Mouse (Mus musculus) MN1 (cell line): ENCODE results near the gene Mrpl42.
A peak's percentile ranks its signal among the peaks of the same experiment; 100 is the strongest.

Experiments used
- DNase-seq: peaks from one replicate; pipeline ENCODE4 v3.0.0-alpha.2; 2016; ENCODE audit warnings: low spot score

Mrpl42 gene

GRCm38 (mm10) chr10:95458050-95458806, 43.5 kb downstream of the Mrpl42 start:
- no peak for DNase-seq

GRCm38 (mm10) chr10:95457367-95458049, 44.2 kb downstream of the Mrpl42 start:
- DNase-seq: peak; percentile 48

GRCm38 (mm10) chr10:95456103-95456502, 45.6 kb downstream of the Mrpl42 start:
- no peak for DNase-seq

- no peak for DNase-seq
These were observed 48.5 kb downstream of the Mrpl42 start for GRCm38 (mm10) chr10:95453282-95453681.

GRCm38 (mm10) chr10:95449033-95449432, 52.7 kb downstream of the Mrpl42 start:
- DNase-seq: no peak

GRCm38 (mm10) chr10:95447954-95448353, 53.8 kb downstream of the Mrpl42 start:
- no peak for DNase-seq

GRCm38 (mm10) chr10:95445104-95446056, 56.4 kb downstream of the Mrpl42 start:
- DNase-seq: peak; percentile 40

- no peak for DNase-seq
These were observed 59.4 kb downstream of the Mrpl42 start for GRCm38 (mm10) chr10:95442334-95442733.

GRCm38 (mm10) chr10:95440566-95440965, 61.2 kb downstream of the Mrpl42 start:
- no peak for DNase-seq

GRCm38 (mm10) chr10:95439718-95440339, 61.9 kb downstream of the Mrpl42 start:
- DNase-seq: no peak

- no peak for DNase-seq
These were observed 62.8 kb downstream of the Mrpl42 start for GRCm38 (mm10) chr10:95438941-95439340.
